ENCODE assay signal across 10 mouse cellular contexts in genomic region chr11:74448556-74448955, GRCm38 (mm10).
A peak's percentile ranks its signal among the peaks of the same experiment; 100 is the strongest.
DNase-seq lines count a peak whose midpoint lies in the region; TF ChIP-seq lines count a peak whose summit lies in the region.
"Had no signal": no experiment of that assay in that cellular context is flagged by ENCODE, and none has a peak within 500 bp of the region (broad histone marks: within the 10 kb centered on the region; RNA-seq: fewer than 3 reads in every experiment).

No protein-coding gene starts in this region.

- peak; percentile 38 for DNase-seq in adrenal gland, postnatal 14 days
- DNase-seq in adrenal gland, adult 8-10 months, result no peak
- DNase-seq in Muller cell, postnatal 12 days (ENCODE audit: inconsistent ontology term), result peak; percentile 16
- peak; percentile 45 to 64 for DNase-seq in heart, adult 2 months
- DNase-seq in heart, postnatal 10 days, result peak; percentile 65 to 71
- no peak for DNase-seq in layer of hippocampus, postnatal 14 days (ENCODE audit: low spot score in 2 of 2)
- no peak for DNase-seq in cerebellum, adult 11 months
- DNase-seq in thymus, postnatal 0 days (ENCODE audit: low spot score), result no peak
- DNase-seq: kidney, postnatal 14 days had no signal

- H3K4me3 ChIP-seq in heart, adult 2 months, result no peak overlapping the region
- H3K4me3 ChIP-seq: left cerebral cortex, adult 2 months had no signal

- no peak for TF ChIP-seq POLR2A in heart, adult 2 months (IDR thresholded peaks at IDR 0.05; ENCODE audit: insufficient read depth, low read depth, low read length)

- 30% methylated on average over 4 of the region's 4 CpGs for WGBS in heart, adult 2 months

- intact Hi-C loops in heart, adult 2 months (cut with DNase I), result no loop called here
- intact Hi-C loops in heart, postnatal 10 days (cut with DNase I), result no loop called here

- H3K27ac ChIP-seq in heart, adult 2 months, result peak overlapping the region; percentile 64

- TF ChIP-seq CTCF in heart, adult 2 months (IDR thresholded peaks at IDR 0.05), result no peak

- TF ChIP-seq EP300 in heart, adult 2 months (IDR thresholded peaks at IDR 0.05; ENCODE audit: insufficient read depth, low read depth, low read length), result 0 out of 2 replicates have a peak, but pooled peaks have one; percentile 12

- no peaks in the 10 kb centered on the region for H3K27me3 ChIP-seq in heart, adult 2 months (ENCODE audit: control insufficient read depth, insufficient read depth, low read length)

- no peaks in the 10 kb centered on the region; the same call in none of the 2 replicates for H3K36me3 ChIP-seq in heart, adult 2 months (ENCODE audit: control insufficient read depth, insufficient read depth, low read length)

- H3K9ac ChIP-seq in heart, adult 2 months (ENCODE audit: low read depth, low read length), result no peak overlapping the region

- H3K4me1 ChIP-seq in heart, adult 2 months (ENCODE audit: control insufficient read depth, insufficient read depth, low read length), result peaks cover 4% of the 10 kb centered on the region; the same call in 1 of the 2 replicates

- H3K79me2 ChIP-seq in heart, adult 2 months (replicated peaks; ENCODE audit: control insufficient read depth, insufficient read depth, low read length), result no peaks in the 10 kb centered on the region

Comparison
In these comparisons a context has a peak if more than half of its experiments do, and no peak if none do; other contexts are left out.
1. DNase-seq: peak in adrenal gland, postnatal 14 days (single experiment), Muller cell, postnatal 12 days (single experiment), heart, adult 2 months (2 of 2) and heart, postnatal 10 days (2 of 2); none in adrenal gland, adult 8-10 months (single experiment), layer of hippocampus, postnatal 14 days (0 of 2), cerebellum, adult 11 months (single experiment) and thymus, postnatal 0 days (single experiment).